Mouse (Mus musculus): ENCODE results near the gene Rars2. TPM values are rescaled to one million over a fixed set of nuclear protein-coding genes. Genes with fewer than 3 reads are reported as not detected.

Gene Rars2
- polyA plus RNA-seq, 1 experiment from 2014 or later = 63.4 TPM

DNA sequence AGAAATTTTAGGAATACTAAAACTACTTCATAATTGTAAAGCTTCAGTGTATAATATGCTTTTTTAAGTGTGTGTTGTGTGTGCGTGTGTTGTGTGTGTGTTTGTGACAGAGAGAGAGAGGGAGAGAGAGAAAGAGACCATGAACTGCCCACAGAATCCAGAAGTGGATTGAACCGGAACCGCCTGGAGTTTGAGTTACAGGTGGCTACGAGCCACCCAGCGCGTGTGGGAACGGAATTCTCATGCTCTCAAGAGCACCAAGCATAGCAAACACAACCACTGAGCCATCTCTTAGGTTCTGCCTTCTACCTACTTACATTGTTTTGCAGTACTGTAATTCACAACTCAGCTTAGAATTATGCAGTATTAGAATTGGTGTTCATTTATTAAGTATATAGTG is 19.4 kb downstream of the Rars2 start:
- Histone ChIP-seq H3K4me2 (ENCODE audit: low read length) (no peak overlapping the region), H3K27me3 (replicated peaks; ENCODE audit: control insufficient read depth, insufficient read depth, low read length) (no peaks in the 10 kb centered on the region), H3K4me1 (replicated peaks; ENCODE audit: control insufficient read depth, insufficient read depth, low read length) (no peaks in the 10 kb centered on the region), H3K27ac (ENCODE audit: low read length) (no peak overlapping the region), H3K9me3 (ENCODE audit: control insufficient read depth, low read length) (no peaks in the 10 kb centered on the region), H3K4me3 (replicated peaks; ENCODE audit: low read length) (no peak overlapping the region), H3K36me3 (ENCODE audit: control insufficient read depth, insufficient read depth) (peaks cover 8% of the 10 kb centered on the region), H3K9ac (replicated peaks; ENCODE audit: low read depth, low read length) (no peak overlapping the region)
- WGBS = 96% methylated on average over 7 of the region's 7 CpGs
- ATAC-seq = no peak

DNA sequence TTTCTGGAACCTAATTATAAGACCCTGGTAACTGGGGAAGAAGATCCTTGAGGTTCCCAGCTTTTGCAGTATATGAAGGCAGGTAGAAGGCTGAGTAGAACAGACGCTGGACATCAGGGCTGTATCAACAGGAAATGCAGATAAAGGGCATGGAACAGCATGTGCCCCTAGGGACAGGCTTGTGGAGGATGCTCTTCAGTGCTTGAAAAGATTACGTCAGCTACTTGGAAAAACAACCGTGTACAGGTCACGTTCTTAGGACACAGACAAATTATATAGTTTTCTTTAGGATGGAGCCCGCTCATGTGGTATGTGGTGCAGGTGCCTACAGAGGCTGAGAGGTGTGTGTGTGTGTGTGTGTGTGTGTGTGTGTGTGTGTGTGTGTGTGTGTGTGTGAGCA is 21.3 kb downstream of the Rars2 start:
- Histone ChIP-seq H3K27me3 (replicated peaks; ENCODE audit: control insufficient read depth, insufficient read depth, low read length) (no peaks in the 10 kb centered on the region), H3K4me1 (replicated peaks; ENCODE audit: control insufficient read depth, insufficient read depth, low read length) (no peaks in the 10 kb centered on the region), H3K4me2 (ENCODE audit: low read length) (no peak overlapping the region), H3K9me3 (ENCODE audit: control insufficient read depth, low read length) (no peaks in the 10 kb centered on the region), H3K9ac (replicated peaks; ENCODE audit: low read depth, low read length) (no peak overlapping the region), H3K27ac (ENCODE audit: low read length) (no peak overlapping the region), H3K36me3 (ENCODE audit: control insufficient read depth, insufficient read depth) (peaks cover 13% of the 10 kb centered on the region), H3K4me3 (replicated peaks; ENCODE audit: low read length) (no peak overlapping the region)
- no peak for ATAC-seq
- 84% methylated on average over 5 of the region's 5 CpGs for WGBS

GRCm38 (mm10) chr4:34637386-34637785 is 22.6 kb downstream of the Rars2 start:
- H3K9me3 ChIP-seq (ENCODE audit: control insufficient read depth, low read length) = no peaks in the 10 kb centered on the region
- ATAC-seq = no peak
- no peak overlapping the region for H3K27ac ChIP-seq (ENCODE audit: low read length)
- no peak overlapping the region for H3K4me2 ChIP-seq (ENCODE audit: low read length)
- no peaks in the 10 kb centered on the region for H3K27me3 ChIP-seq (replicated peaks; ENCODE audit: control insufficient read depth, insufficient read depth, low read length)
- H3K4me3 ChIP-seq (replicated peaks; ENCODE audit: low read length) = no peak overlapping the region
- WGBS = 94% methylated on average over 7 of the region's 7 CpGs
- no peaks in the 10 kb centered on the region for H3K4me1 ChIP-seq (replicated peaks; ENCODE audit: control insufficient read depth, insufficient read depth, low read length)
- H3K36me3 ChIP-seq (ENCODE audit: control insufficient read depth, insufficient read depth) = peaks cover 10% of the 10 kb centered on the region
- H3K9ac ChIP-seq (replicated peaks; ENCODE audit: low read depth, low read length) = no peak overlapping the region

GRCm38 (mm10) chr4:34637851-34638250 is 23.1 kb downstream of the Rars2 start:
- Histone ChIP-seq H3K4me2 (ENCODE audit: low read length) (no peak overlapping the region), H3K9ac (replicated peaks; ENCODE audit: low read depth, low read length) (no peak overlapping the region), H3K9me3 (ENCODE audit: control insufficient read depth, low read length) (no peaks in the 10 kb centered on the region), H3K4me3 (replicated peaks; ENCODE audit: low read length) (no peak overlapping the region), H3K36me3 (ENCODE audit: control insufficient read depth, insufficient read depth) (peaks cover 10% of the 10 kb centered on the region), H3K4me1 (replicated peaks; ENCODE audit: control insufficient read depth, insufficient read depth, low read length) (no peaks in the 10 kb centered on the region), H3K27ac (ENCODE audit: low read length) (no peak overlapping the region), H3K27me3 (replicated peaks; ENCODE audit: control insufficient read depth, insufficient read depth, low read length) (no peaks in the 10 kb centered on the region)
- no peak for ATAC-seq
- 90% methylated on average over 4 of the region's 4 CpGs for WGBS

DNA sequence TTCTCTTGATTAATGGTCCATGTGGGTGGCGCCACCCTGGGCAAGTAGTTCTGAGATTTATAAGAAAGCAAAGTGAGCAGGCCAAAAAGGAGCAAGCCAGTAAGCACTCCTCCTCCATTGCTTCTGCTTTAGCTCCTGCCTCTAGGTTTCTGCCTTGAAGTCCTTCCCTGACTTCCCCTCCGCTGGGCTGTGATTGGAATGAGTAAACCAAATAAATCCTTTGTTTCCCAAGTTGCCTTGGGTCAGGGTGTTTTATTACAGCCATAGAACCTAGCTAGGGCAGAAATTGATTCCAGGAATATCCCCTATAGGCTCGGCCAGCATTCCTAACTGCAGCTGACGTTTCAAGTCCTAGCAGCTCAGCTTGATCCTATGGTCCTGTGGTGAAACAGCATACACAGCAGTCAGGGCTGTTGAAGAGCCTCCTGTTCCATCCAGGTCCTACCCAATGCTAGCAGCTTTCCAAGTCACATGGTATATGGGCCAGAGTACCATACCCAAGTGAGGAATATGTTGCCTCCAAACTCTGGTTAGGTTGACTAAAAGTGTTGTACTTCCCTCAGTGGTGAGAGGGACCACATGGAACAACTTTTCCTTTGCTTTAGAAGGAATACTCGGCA is 25.1 kb downstream of the Rars2 start:
- WGBS = 90% methylated on average over 5 of the region's 5 CpGs
- Histone ChIP-seq H3K9me3 (ENCODE audit: control insufficient read depth, low read length) (no peaks in the 10 kb centered on the region), H3K36me3 (ENCODE audit: control insufficient read depth, insufficient read depth) (peaks cover 10% of the 10 kb centered on the region), H3K4me3 (replicated peaks; ENCODE audit: low read length) (no peak overlapping the region), H3K27ac (ENCODE audit: low read length) (no peak overlapping the region), H3K27me3 (replicated peaks; ENCODE audit: control insufficient read depth, insufficient read depth, low read length) (no peaks in the 10 kb centered on the region), H3K9ac (replicated peaks; ENCODE audit: low read depth, low read length) (no peak overlapping the region), H3K4me1 (replicated peaks; ENCODE audit: control insufficient read depth, insufficient read depth, low read length) (no peaks in the 10 kb centered on the region), H3K4me2 (ENCODE audit: low read length) (no peak overlapping the region)
- no peak for ATAC-seq

DNA sequence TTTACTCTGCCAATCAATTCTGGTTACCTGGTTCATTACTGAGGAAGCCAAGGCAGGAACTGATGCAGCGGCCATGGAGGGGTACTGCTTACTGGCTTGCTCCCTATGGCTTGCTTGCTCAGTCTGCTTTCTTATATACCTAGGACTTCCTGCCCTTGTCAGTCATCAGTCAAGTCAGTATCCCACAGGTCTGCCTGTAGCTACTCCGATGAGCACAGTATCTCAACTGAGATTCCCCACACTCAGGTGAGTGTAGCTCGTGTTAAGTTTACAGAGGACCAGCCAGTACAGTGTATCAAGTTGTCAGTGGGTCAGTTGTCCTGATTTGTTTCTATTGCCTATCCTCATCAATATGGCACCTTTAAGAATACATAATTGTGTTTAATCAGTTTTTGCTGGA is 26.0 kb downstream of the Rars2 start:
- Histone ChIP-seq H3K27ac (ENCODE audit: low read length) (no peak overlapping the region), H3K4me2 (ENCODE audit: low read length) (no peak overlapping the region), H3K4me3 (replicated peaks; ENCODE audit: low read length) (no peak overlapping the region), H3K9ac (replicated peaks; ENCODE audit: low read depth, low read length) (no peak overlapping the region), H3K27me3 (replicated peaks; ENCODE audit: control insufficient read depth, insufficient read depth, low read length) (no peaks in the 10 kb centered on the region), H3K9me3 (ENCODE audit: control insufficient read depth, low read length) (no peaks in the 10 kb centered on the region), H3K36me3 (ENCODE audit: control insufficient read depth, insufficient read depth) (peaks cover 10% of the 10 kb centered on the region), H3K4me1 (replicated peaks; ENCODE audit: control insufficient read depth, insufficient read depth, low read length) (no peaks in the 10 kb centered on the region)
- no peak for ATAC-seq
- 99% methylated on average over 3 of the region's 3 CpGs for WGBS

- H3K36me3 ChIP-seq (ENCODE audit: control insufficient read depth, insufficient read depth) = peaks cover 15% of the 10 kb centered on the region
- no peak overlapping the region for H3K4me3 ChIP-seq (replicated peaks; ENCODE audit: low read length)
- no peak overlapping the region for H3K27ac ChIP-seq (ENCODE audit: low read length)
Observed at GRCm38 (mm10) chr4:34644779-34645178, 30.0 kb downstream of the Rars2 start.

DNA sequence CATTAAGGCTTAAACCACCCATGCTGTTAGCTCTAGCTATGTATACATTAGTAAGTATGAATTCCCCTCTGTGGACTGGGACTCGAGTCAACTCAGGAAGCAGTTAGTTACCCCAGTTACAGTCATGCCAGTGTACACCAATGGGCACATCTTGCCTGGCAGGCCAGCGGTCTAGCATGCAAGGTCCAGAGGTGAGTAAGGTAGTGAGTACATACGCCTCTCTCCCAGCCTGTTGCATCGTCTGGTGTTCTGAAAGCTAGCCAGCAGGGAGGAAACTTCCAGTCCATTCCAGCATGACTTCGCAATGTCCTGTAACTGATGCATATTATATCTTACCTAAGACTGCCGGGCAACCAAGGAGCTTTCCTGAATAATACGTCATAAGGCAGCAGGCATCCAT is 38.4 kb downstream of the Rars2 start:
- H3K9me3 ChIP-seq (ENCODE audit: control insufficient read depth, low read length) = no peaks in the 10 kb centered on the region
- no peak overlapping the region for H3K4me3 ChIP-seq (replicated peaks; ENCODE audit: low read length)
- no peaks in the 10 kb centered on the region for H3K4me1 ChIP-seq (replicated peaks; ENCODE audit: control insufficient read depth, insufficient read depth, low read length)
- H3K4me2 ChIP-seq (ENCODE audit: low read length) = no peak overlapping the region
- H3K36me3 ChIP-seq (ENCODE audit: control insufficient read depth, insufficient read depth) = peaks cover 19% of the 10 kb centered on the region
- ATAC-seq = no peak
- no peak overlapping the region for H3K27ac ChIP-seq (ENCODE audit: low read length)
- no peak overlapping the region for H3K9ac ChIP-seq (replicated peaks; ENCODE audit: low read depth, low read length)
- no peaks in the 10 kb centered on the region for H3K27me3 ChIP-seq (replicated peaks; ENCODE audit: control insufficient read depth, insufficient read depth, low read length)
- WGBS = 94% methylated on average over 7 of the region's 7 CpGs

More at GRCm38 (mm10) chr4:34644779-34645178, 30.0 kb downstream of the Rars2 start:
- Histone ChIP-seq H3K9me3 (ENCODE audit: control insufficient read depth, low read length) (no peaks in the 10 kb centered on the region), H3K4me2 (ENCODE audit: low read length) (no peak overlapping the region), H3K4me1 (replicated peaks; ENCODE audit: control insufficient read depth, insufficient read depth, low read length) (no peaks in the 10 kb centered on the region), H3K27me3 (replicated peaks; ENCODE audit: control insufficient read depth, insufficient read depth, low read length) (no peaks in the 10 kb centered on the region), H3K9ac (replicated peaks; ENCODE audit: low read depth, low read length) (no peak overlapping the region)
- ATAC-seq = no peak

- Histone ChIP-seq H3K9ac (replicated peaks; ENCODE audit: low read depth, low read length) (no peak overlapping the region), H3K36me3 (ENCODE audit: control insufficient read depth, insufficient read depth) (peaks cover 26% of the 10 kb centered on the region), H3K27me3 (replicated peaks; ENCODE audit: control insufficient read depth, insufficient read depth, low read length) (no peaks in the 10 kb centered on the region), H3K27ac (ENCODE audit: low read length) (no peak overlapping the region), H3K4me3 (replicated peaks; ENCODE audit: low read length) (no peak overlapping the region), H3K4me1 (replicated peaks; ENCODE audit: control insufficient read depth, insufficient read depth, low read length) (no peaks in the 10 kb centered on the region), H3K4me2 (ENCODE audit: low read length) (no peak overlapping the region), H3K9me3 (ENCODE audit: control insufficient read depth, low read length) (no peaks in the 10 kb centered on the region)
- ATAC-seq = no peak
- 95% methylated on average over 10 of the region's 10 CpGs for WGBS
Observed at GRCm38 (mm10) chr4:34656101-34656500, 41.3 kb downstream of the Rars2 start.

DNA sequence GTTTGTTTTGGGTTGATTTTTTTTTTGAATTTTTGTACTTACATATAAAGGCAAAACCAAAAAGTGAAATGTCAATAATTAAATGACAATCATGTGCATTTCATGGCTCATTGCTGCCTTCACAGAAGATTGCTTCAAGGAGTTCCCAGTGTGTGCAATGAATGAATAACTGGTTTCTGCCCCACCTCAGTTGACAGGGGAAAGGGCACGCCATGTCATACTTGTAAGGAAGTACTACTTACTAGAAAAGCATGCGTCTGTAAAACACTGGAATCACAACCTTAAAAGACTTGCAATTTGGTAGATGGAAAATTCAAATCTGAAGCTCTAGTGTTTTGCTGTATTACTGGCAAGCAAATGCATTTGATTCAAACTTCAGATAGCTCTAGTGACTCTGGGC is 44.3 kb downstream of the Rars2 start:
- no peaks in the 10 kb centered on the region for H3K4me1 ChIP-seq (replicated peaks; ENCODE audit: control insufficient read depth, insufficient read depth, low read length)
- no peaks in the 10 kb centered on the region for H3K9me3 ChIP-seq (ENCODE audit: control insufficient read depth, low read length)
- no peaks in the 10 kb centered on the region for H3K27me3 ChIP-seq (replicated peaks; ENCODE audit: control insufficient read depth, insufficient read depth, low read length)
- peaks cover 39% of the 10 kb centered on the region for H3K36me3 ChIP-seq (ENCODE audit: control insufficient read depth, insufficient read depth)
- no peak overlapping the region for H3K4me2 ChIP-seq (ENCODE audit: low read length)
- WGBS = 92% methylated on average over 2 of the region's 2 CpGs
- no peak for ATAC-seq
- no peak overlapping the region for H3K9ac ChIP-seq (replicated peaks; ENCODE audit: low read depth, low read length)
- H3K4me3 ChIP-seq (replicated peaks; ENCODE audit: low read length) = no peak overlapping the region
- no peak overlapping the region for H3K27ac ChIP-seq (ENCODE audit: low read length)
